Mouse (Mus musculus): ENCODE measurements at regions not wholly inside any gene's neighbourhood (a gene's known extent, or its start where the extent isn't known, plus 50 kb on each side); places are given as distances from the start of the nearest gene placed in this dataset.

DNA sequence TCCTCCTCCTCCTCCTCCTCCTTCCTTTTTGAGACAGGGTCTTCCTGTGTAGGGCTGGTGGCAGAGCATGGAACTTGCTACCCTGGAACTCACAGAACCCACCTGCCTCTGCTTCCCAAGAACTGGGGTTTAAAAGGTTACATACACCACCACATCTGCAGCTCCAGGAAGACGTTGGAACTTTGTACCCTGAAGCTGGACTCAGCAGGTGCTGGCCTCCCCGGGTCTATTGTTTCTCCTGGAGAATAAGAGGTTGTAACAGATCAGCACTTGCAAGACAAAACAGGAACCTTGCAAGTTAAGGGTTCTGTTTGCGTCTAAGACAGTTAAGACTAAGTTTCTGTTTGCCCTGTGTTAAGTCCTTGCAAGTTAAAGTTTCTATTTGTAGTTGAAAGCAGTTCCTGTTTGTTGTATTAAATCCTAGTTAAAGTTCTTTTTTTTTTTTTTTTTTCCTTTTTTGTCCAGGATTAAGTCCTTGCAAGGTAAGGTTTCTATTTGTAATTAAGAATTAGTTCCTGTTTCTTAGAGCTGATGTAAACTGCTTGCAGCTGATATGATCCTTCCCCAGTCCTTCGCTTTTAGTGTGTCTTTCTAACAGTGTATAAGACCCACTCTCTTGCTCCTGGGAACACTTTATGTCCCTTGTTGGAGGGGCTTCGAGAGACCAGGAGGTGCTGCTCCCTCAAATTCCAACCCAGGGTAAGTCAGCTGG is 55.0 kb upstream of the Sgk1 start:
- TF ChIP-seq CTCF (IDR thresholded peaks at IDR 0.05; ENCODE audit: low read depth, low read length) (no peak), POLR2A (IDR thresholded peaks at IDR 0.05; ENCODE audit: borderline replicate concordance, low read depth, low read length) (no peak)
